Mouse (Mus musculus) bone marrow, adult 2 months (tissue): ENCODE results near the gene 4930519G04Rik. TPM values are rescaled to one million over a fixed set of nuclear protein-coding genes. Genes with fewer than 3 reads are reported as not detected.
A peak's percentile ranks its signal among the peaks of the same experiment; 100 is the strongest.

Experiments used
- H3K27ac ChIP-seq: fragments of 200-500 bp; 2 replicates; pipeline ENCODE4 v1.5.1; 2012; ENCODE audit warnings: low read depth, mild to moderate bottlenecking, control low read depth, inconsistent platforms, low read length; ENCODE audit not compliant: control insufficient read depth, poor library complexity, insufficient read depth
- H3K4me1 ChIP-seq: fragments of 200-500 bp; 2 replicates; pipeline ENCODE4 v1.6.1; 2011; ENCODE audit warnings: low read length; ENCODE audit not compliant: control insufficient read depth, insufficient read depth
- H3K4me3 ChIP-seq: fragments of 200-500 bp; replicated peaks from 2 replicates; pipeline ENCODE3; 2011; ENCODE audit warnings: mild to moderate bottlenecking, low read depth, low read length, control low read depth; ENCODE audit not compliant: control insufficient read depth
- CTCF ChIP-seq: fragments of 200-500 bp; IDR thresholded peaks from 2 replicates; pipeline ENCODE4 v1.5.1; 2011; ENCODE audit warnings: low read length, control low read depth; ENCODE audit not compliant: control insufficient read depth, insufficient read depth
- POLR2A ChIP-seq: fragments of 200-500 bp; IDR thresholded peaks from 2 replicates; pipeline ENCODE4 v1.6.1; 2011; ENCODE audit warnings: low read depth, mild to moderate bottlenecking, control low read depth, low read length, borderline replicate concordance; ENCODE audit not compliant: control insufficient read depth
- WGBS: fragments of 180-500 bp; shearing (Covaris S2); methylation state at CpG from one replicate; pipeline ENCODE4 v1.1.7; 2018; 5-methylcytosine and 5-hydroxymethylcytosine counted together
- polyA plus RNA-seq: library from polyadenylated mRNA; stranded (reverse); fragments of >200 nt; gene quantifications from 2 replicates; pipeline ENCODE4 v1.2.4, GENCODE M21; 2011; ENCODE audit warnings: low replicate concordance; ENCODE audit not compliant: missing spikeins, insufficient read depth, insufficient read length

4930519G04Rik gene
- polyA plus RNA-seq, 1 experiment: not detected

GRCm38 (mm10) chr5:114922998-114923473, 69.6 kb downstream of the 4930519G04Rik start, which contains the start of gene Oasl1:
Oasl1 (plus strand) TSS chr5:114923240.
- H3K27ac ChIP-seq: peak within 1 kb of the TSS; percentile 74
- TF ChIP-seq POLR2A (peak; percentile 35; the same call in 1 of the 2 replicates), CTCF (no peak)

GRCm38 (mm10) chr5:114926153-114926684, 72.8 kb downstream of the 4930519G04Rik start:
- Histone ChIP-seq H3K27ac (no peak overlapping the region), H3K4me3 (no peak overlapping the region), H3K4me1 (peaks cover 1% of the 10 kb centered on the region; the same call in 1 of the 2 replicates)
- WGBS: 82% methylated on average over 1 of the region's 1 CpGs
- TF ChIP-seq POLR2A (no peak), CTCF (no peak)

More at GRCm38 (mm10) chr5:114922998-114923473, 69.6 kb downstream of the 4930519G04Rik start, which contains the start of gene Oasl1:
- 4% methylated on average over 15 of the region's 15 CpGs for WGBS
- Histone ChIP-seq H3K4me3 (peak within 1 kb of the TSS; percentile 75), H3K4me1 (peaks cover 1% of the 10 kb centered on the region; the same call in 1 of the 2 replicates)

GRCm38 (mm10) chr5:114926753-114927152, 73.3 kb downstream of the 4930519G04Rik start:
- 77% methylated on average over 9 of the region's 9 CpGs for WGBS
- Histone ChIP-seq H3K27ac (no peak overlapping the region), H3K4me3 (no peak overlapping the region), H3K4me1 (peaks cover under 1% of the 10 kb centered on the region; the same call in 1 of the 2 replicates)
- TF ChIP-seq CTCF (no peak), POLR2A (no peak)

GRCm38 (mm10) chr5:114931626-114932025, 78.2 kb downstream of the 4930519G04Rik start:
- WGBS: 63% methylated on average over 5 of the region's 5 CpGs
- H3K27ac ChIP-seq: no peak overlapping the region
- no peak overlapping the region for H3K4me3 ChIP-seq
- TF ChIP-seq CTCF (no peak), POLR2A (no peak)
- H3K4me1 ChIP-seq: no peaks in the 10 kb centered on the region; the same call in 1 of the 2 replicates

GRCm38 (mm10) chr5:114933206-114933605, 79.7 kb downstream of the 4930519G04Rik start:
- TF ChIP-seq CTCF (no peak), POLR2A (no peak)
- WGBS: 85% methylated on average over 8 of the region's 8 CpGs

More at GRCm38 (mm10) chr5:114933206-114933605, 79.7 kb downstream of the 4930519G04Rik start:
- H3K4me3 ChIP-seq: no peak overlapping the region
- H3K4me1 ChIP-seq: no peaks in the 10 kb centered on the region
- no peak overlapping the region for H3K27ac ChIP-seq

Other genes starting within 250 kb of the 4930519G04Rik start
- 1.3 and 5.0 TPM in 2 replicates for gene Trpv4, start 195.2 kb upstream of the 4930519G04Rik start, polyA plus RNA-seq
- 28.3 and 33.5 TPM in 2 replicates for gene Gltp, start 162.7 kb upstream of the 4930519G04Rik start, polyA plus RNA-seq
- 15.5 and 23.5 TPM in 2 replicates for gene Tchp, start 145.9 kb upstream of the 4930519G04Rik start, polyA plus RNA-seq
- gene Ankrd13a, start 79.0 kb upstream of the 4930519G04Rik start, polyA plus RNA-seq: 60.5 and 99.2 TPM in 2 replicates
- 33.6 and 52.4 TPM in 2 replicates for gene Git2, start 78.1 kb upstream of the 4930519G04Rik start, polyA plus RNA-seq
- 16.9 and 25.3 TPM in 2 replicates for gene 1500011B03Rik, start 30.2 kb upstream of the 4930519G04Rik start, polyA plus RNA-seq
- gene Gm9936, start 5.0 kb downstream of the 4930519G04Rik start, polyA plus RNA-seq: not detected in 2 replicates
- gene Oasl2, start 43.3 kb downstream of the 4930519G04Rik start, polyA plus RNA-seq: 37.0 and 44.3 TPM in 2 replicates
- 8.7 and 13.5 TPM in 2 replicates for gene Oasl1, start 69.6 kb downstream of the 4930519G04Rik start, polyA plus RNA-seq
- gene 2210016L21Rik, start 88.5 kb downstream of the 4930519G04Rik start, polyA plus RNA-seq: 9.7 and 15.9 TPM in 2 replicates
- gene Hnf1a, start 117.4 kb downstream of the 4930519G04Rik start, polyA plus RNA-seq: not detected in 2 replicates
- 33.9 and 44.8 TPM in 2 replicates for gene Sppl3, start 157.5 kb downstream of the 4930519G04Rik start, polyA plus RNA-seq
- not detected in 2 replicates for gene Gm10401, start 244.6 kb downstream of the 4930519G04Rik start, polyA plus RNA-seq